Mouse (Mus musculus) lung, postnatal 0 days (tissue): Measurements from ENCODE around the gene Pdcd2. TPM values are rescaled to one million over a fixed set of nuclear protein-coding genes. Genes with fewer than 3 reads are reported as not detected.
A peak's percentile ranks its signal among the peaks of the same experiment; 100 is the strongest.

Experiments
- ATAC-seq: fragments of 200-750 bp; cut with Nextera tagmentation; 2 replicates; pipeline ENCODE4 v1.8.0; 2017; ENCODE audit warnings: moderate library complexity
- DNase-seq: peaks from one replicate; pipeline ENCODE4 v3.0.0-alpha.2; 2016; ENCODE audit warnings: low spot score
- H3K27ac ChIP-seq: fragments of 300-500 bp; sonication (generic); 2 replicates; pipeline ENCODE4 v1.5.1; 2014; ENCODE audit warnings: antibody characterized with exemption, mild to moderate bottlenecking, low read length, mixed read lengths
- H3K27me3 ChIP-seq: fragments of 300-500 bp; sonication (generic); replicated peaks from 2 replicates; pipeline ENCODE4 v1.6.1; 2014; ENCODE audit warnings: low read length, mixed read lengths; ENCODE audit not compliant: insufficient read depth
- H3K36me3 ChIP-seq: fragments of 300-500 bp; sonication (generic); 2 replicates; pipeline ENCODE4 v1.6.1; 2014; ENCODE audit warnings: low read length, mixed read lengths; ENCODE audit not compliant: insufficient read depth
- H3K4me1 ChIP-seq: fragments of 300-500 bp; sonication (generic); 2 replicates; pipeline ENCODE4 v1.6.1; 2014; ENCODE audit warnings: antibody characterized with exemption, low read depth, low read length, mixed read lengths; ENCODE audit not compliant: insufficient read depth
- H3K4me2 ChIP-seq: fragments of 300-500 bp; sonication (generic); replicated peaks from 2 replicates; pipeline ENCODE4 v1.6.1; 2014; ENCODE audit warnings: low read depth, mild to moderate bottlenecking, low read length, moderate library complexity, mixed read lengths
- H3K4me3 ChIP-seq: fragments of 300-500 bp; sonication (generic); 2 replicates; pipeline ENCODE4 v1.5.1; 2014; ENCODE audit warnings: low read depth, low read length
- H3K9ac ChIP-seq: fragments of 300-500 bp; sonication (generic); replicated peaks from 2 replicates; pipeline ENCODE4 v1.6.1; 2014; ENCODE audit warnings: low read depth, mild to moderate bottlenecking
- H3K9me3 ChIP-seq: fragments of 300-500 bp; sonication (generic); 2 replicates; pipeline ENCODE4 v1.6.1; 2016; ENCODE audit warnings: low read length, mixed read lengths
- CTCF ChIP-seq: IDR thresholded peaks from 2 replicates; pipeline ENCODE4 v1.5.1; 2016; ENCODE audit warnings: antibody characterized with exemption, mild to moderate bottlenecking
- EP300 ChIP-seq: IDR thresholded peaks from 2 replicates; pipeline ENCODE4 v1.6.1; 2016; ENCODE audit warnings: antibody characterized with exemption, mild to moderate bottlenecking, control low read depth
- WGBS: fragments of 180-500 bp; shearing (Covaris S2); extraction: QIAGEN DNeasy Blood & Tissue Kit; methylation state at CpG from one replicate; pipeline ENCODE4 v1.1.7; 2014; 5-methylcytosine and 5-hydroxymethylcytosine counted together
- polyA plus RNA-seq: library from polyadenylated mRNA; unstranded; fragments of >200 nt; fragmentation: Nextera tagmentation; extraction: Ambion mirVana; gene quantifications from 2 replicates; pipeline ENCODE4 v1.2.1, GENCODE M21; 2015

Pdcd2 gene
- polyA plus RNA-seq: 26.5 and 29.0 TPM in 2 replicates

DNA sequence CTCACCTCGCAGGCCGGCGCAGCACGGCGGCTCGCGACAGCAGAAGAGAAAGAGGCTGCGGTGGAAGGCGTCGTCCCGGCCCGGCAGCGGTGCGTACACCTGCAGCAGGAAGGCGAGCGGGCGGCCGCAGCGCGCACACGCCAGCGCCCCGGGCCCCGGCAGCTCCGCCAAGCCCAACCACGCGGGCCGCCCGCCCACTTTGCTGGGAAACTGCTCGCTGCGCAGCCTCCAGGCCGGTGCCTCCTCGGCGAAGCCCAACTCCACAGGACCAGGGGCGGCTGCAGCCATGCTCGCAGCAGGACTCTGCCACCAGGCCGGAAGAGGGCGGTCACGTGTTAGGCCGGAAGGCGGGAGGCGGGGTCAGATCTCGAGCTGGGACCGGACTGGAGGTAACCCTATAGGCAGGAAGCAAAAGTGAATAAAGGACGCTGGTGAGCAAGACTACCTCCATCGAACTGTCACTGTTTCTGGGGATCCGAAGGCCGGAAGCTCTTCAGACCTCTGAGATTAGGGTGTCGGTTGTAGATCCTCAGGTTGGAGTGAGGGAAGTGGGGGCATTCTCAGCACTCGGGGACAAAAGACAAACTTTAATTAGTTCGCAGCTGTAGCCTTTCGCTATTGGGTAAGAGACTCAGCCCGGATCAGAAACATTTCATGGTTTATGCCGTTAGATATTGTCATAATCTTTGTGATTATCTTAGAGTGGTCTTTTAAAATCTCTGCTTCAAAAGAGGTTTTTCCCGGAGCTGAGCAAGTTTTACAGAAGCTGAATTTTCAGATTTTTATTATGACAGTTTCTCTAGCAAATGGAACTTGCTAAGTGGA lies at the start of gene Pdcd2:
TSS of gene Pdcd2 (minus strand) at position 316 of the 825 bp plus-strand sequence.
- Histone ChIP-seq H3K9ac (peak within 1 kb of the TSS; percentile 55), H3K36me3 (peaks cover 2% of the 10 kb centered on the region; the same call in 1 of the 2 replicates), H3K27me3 (no peaks in the 10 kb centered on the region), H3K27ac (peak within 1 kb of the TSS; percentile 22), H3K9me3 (no peaks in the 10 kb centered on the region), H3K4me1 (peaks cover 6% of the 10 kb centered on the region; the same call in 1 of the 2 replicates), H3K4me3 (peak within 1 kb of the TSS; percentile 56), H3K4me2 (peak within 1 kb of the TSS; percentile 94)
- under 1% methylated on average over 40 of the region's 55 CpGs for WGBS
- ATAC-seq (peak; percentile 100), DNase-seq (peak; percentile 97)
- no peak for TF ChIP-seq EP300
- TF ChIP-seq CTCF: peak; percentile 59

DNA sequence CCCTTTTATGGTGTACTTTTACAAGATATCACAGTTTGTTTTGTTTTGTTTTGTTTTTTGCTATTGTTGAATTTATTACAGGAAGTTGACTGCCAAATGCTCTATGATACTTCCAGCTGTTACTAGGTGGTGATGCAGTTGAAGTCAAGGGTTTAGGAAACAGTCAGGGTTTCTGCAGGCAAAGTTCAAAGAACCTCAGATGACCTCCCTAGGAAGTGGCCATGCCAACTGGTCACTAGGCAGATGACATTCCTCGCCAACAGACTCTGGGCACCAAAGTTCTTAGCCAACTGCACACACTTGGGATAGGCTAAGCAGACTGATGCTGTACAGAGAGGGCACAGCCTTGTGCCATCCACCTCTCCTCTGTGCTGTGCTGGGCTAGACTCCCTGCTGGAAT lies 48.0 kb upstream of the Pdcd2 start:
- no peaks in the 10 kb centered on the region for H3K36me3 ChIP-seq
- no peak for TF ChIP-seq CTCF
- no peak for TF ChIP-seq EP300
- H3K4me2 ChIP-seq: no peak overlapping the region
- H3K27ac ChIP-seq: no peak overlapping the region
- no peaks in the 10 kb centered on the region for H3K9me3 ChIP-seq
- H3K4me1 ChIP-seq: no peaks in the 10 kb centered on the region
- DNase-seq: no peak
- no peaks in the 10 kb centered on the region for H3K27me3 ChIP-seq
- 43% methylated on average over 1 of the region's 1 CpGs for WGBS
- H3K4me3 ChIP-seq: no peak overlapping the region
- ATAC-seq: no peak
- H3K9ac ChIP-seq: no peak overlapping the region

DNA sequence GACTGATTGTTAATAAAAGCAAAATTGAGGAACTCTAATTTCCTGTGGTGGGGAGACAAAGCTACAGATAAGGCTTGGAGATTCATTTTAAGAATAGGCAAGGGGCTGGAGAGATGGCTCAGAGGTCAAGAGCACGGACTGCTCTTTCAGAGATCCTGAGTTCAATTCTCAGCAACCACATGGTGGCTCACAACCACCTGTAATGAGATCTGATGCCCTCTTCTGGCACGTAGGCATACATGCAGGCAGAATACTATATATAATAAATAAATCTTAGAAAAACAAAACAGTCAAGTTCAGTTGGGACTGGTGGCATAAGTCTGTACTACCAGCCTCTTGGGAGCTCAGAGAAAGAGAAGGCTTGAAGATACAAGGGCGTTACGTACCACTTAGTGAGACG lies 39.8 kb upstream of the Pdcd2 start:
- DNase-seq (no peak), ATAC-seq (no peak)
- TF ChIP-seq CTCF (0 out of 2 replicates have a peak, but pooled peaks have one; percentile 14), EP300 (no peak)
- H3K4me3 ChIP-seq: no peak overlapping the region
- no peak overlapping the region for H3K9ac ChIP-seq
- peaks cover 4% of the 10 kb centered on the region; the same call in 1 of the 2 replicates for H3K4me1 ChIP-seq
- no peaks in the 10 kb centered on the region for H3K36me3 ChIP-seq
- 72% methylated on average over 5 of the region's 5 CpGs for WGBS
- no peak overlapping the region for H3K4me2 ChIP-seq
- H3K9me3 ChIP-seq: no peaks in the 10 kb centered on the region
- H3K27me3 ChIP-seq: no peaks in the 10 kb centered on the region
- H3K27ac ChIP-seq: no peak overlapping the region

DNA sequence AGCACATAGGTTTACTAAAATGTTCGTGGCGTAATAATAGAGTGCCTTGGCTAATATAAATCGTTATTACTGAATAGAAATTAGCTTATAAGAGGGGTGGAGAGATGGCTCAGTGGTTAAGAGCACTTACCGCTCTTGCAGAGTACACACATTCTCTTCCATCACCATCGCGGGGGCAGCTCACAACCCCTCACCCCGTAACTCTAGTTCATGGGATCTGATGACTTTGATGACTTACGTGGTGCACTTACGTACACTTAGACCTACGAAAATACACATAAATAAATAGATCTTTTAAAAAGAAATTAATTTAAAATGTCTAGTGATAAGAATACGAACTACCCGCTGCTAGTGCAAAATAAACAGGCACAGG lies 37.8 kb upstream of the Pdcd2 start:
- H3K9ac ChIP-seq: no peak overlapping the region
- H3K27ac ChIP-seq: no peak overlapping the region
- ATAC-seq (no peak), DNase-seq (no peak)
- WGBS: 22% methylated on average over 12 of the region's 12 CpGs
- no peaks in the 10 kb centered on the region for H3K9me3 ChIP-seq
- H3K4me3 ChIP-seq: peak overlapping the region; percentile 68
- H3K4me1 ChIP-seq: peaks cover 4% of the 10 kb centered on the region; the same call in 1 of the 2 replicates
- H3K36me3 ChIP-seq: no peaks in the 10 kb centered on the region
- H3K4me2 ChIP-seq: peak overlapping the region; percentile 77
- no peaks in the 10 kb centered on the region for H3K27me3 ChIP-seq
- TF ChIP-seq CTCF: no peak
- no peak for TF ChIP-seq EP300

DNA sequence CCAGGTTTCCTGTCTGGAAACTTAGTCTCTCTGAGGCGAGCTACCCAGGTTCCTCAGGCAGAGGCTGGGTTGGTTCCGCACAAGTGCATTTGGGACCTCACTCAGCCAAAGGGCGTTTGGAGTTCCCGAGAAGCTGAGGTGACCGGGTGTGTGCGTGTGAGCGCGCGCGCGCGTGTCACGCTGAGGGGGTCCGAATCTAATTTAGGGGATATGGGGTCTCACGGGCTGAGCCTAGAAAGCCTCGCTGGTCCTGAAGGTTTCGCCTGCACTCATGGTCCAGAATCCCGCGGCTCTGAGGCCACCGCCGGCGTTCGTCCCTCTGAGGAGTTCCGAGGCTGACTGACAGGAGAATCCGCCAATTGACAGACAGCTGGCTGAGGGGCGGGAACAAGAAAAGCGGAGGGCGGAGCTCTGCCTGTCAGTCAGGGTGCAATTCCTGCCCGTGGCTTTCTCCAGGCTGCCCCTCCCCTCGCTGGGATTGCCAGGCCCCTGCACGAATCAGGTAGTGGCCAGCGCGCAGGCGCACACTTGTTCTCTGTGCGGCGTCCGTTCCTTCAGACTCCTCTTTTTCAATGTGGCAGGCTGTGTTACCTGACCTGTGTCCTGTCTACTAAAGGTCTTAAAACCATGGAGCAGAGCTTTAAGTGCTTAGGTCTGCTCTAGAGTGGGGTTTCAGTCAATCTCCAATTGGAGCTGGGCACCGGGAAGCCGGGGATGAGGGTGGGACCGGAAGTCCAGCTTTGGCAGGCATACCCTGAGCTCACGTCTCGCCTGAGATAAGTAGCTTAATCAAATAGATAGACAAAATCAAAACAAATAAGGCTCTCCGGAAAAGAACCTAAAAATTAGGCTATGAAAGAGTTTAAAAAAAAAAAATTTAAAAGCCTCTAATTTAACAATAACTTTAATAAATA lies 37.2 kb upstream of the Pdcd2 start, which contains the start of gene Prdm9:
TSS of gene Prdm9 (minus strand) at position 341 of the 914 bp plus-strand sequence.
- under 1% methylated on average over 43 of the region's 43 CpGs for WGBS
- DNase-seq (peak; percentile 98), ATAC-seq (peak; percentile 99)
- H3K4me3 ChIP-seq: peak within 1 kb of the TSS; percentile 68
- no peaks in the 10 kb centered on the region for H3K36me3 ChIP-seq
- TF ChIP-seq EP300 (no peak), CTCF (no peak)
- H3K9me3 ChIP-seq: no peaks in the 10 kb centered on the region
- peak within 1 kb of the TSS; percentile 54 for H3K9ac ChIP-seq
- H3K4me1 ChIP-seq: peaks cover 4% of the 10 kb centered on the region; the same call in 1 of the 2 replicates
- no peaks in the 10 kb centered on the region for H3K27me3 ChIP-seq
- peak within 1 kb of the TSS; percentile 77 for H3K4me2 ChIP-seq
- peak within 1 kb of the TSS; percentile 92 for H3K27ac ChIP-seq

DNA sequence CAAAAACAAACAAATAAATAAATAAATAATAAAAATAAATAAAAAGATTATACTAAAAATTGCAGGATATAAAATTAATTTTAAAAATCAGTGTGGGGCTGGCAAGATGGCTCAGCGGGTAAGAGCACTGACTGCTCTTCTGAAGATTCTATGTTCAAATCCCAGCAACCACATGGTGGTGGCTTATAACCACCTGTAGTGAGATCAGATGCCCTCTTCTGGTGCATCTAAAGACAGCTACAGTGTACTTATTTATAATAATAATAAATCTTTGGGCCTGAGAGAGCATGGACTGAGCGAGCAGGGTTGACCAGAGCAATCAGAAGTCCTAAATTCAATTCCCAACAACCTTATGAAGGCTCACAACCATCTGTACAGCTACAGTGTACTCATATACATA lies 32.8 kb upstream of the Pdcd2 start:
- H3K4me1 ChIP-seq: peaks cover 4% of the 10 kb centered on the region; the same call in 1 of the 2 replicates
- no peaks in the 10 kb centered on the region for H3K9me3 ChIP-seq
- H3K4me3 ChIP-seq: no peak overlapping the region
- no peaks in the 10 kb centered on the region for H3K27me3 ChIP-seq
- TF ChIP-seq EP300 (no peak), CTCF (no peak)
- no peak overlapping the region for H3K9ac ChIP-seq
- ATAC-seq (no peak), DNase-seq (no peak)
- no peak overlapping the region for H3K27ac ChIP-seq
- H3K36me3 ChIP-seq: no peaks in the 10 kb centered on the region
- 86% methylated on average over 2 of the region's 2 CpGs for WGBS
- no peak overlapping the region for H3K4me2 ChIP-seq
